Mouse (Mus musculus): Measurements from ENCODE around the gene Acta1.

Gene Acta1

GRCm38 (mm10) chr8:123882412-123882811, 12.1 kb downstream of the Acta1 start:
- no peak for DNase-seq

- DNase-seq = no peak
Observed at GRCm38 (mm10) chr8:123880821-123881350, 13.7 kb downstream of the Acta1 start.

- no peak for DNase-seq
Observed at GRCm38 (mm10) chr8:123880271-123880670, 14.3 kb downstream of the Acta1 start.

- no peak for DNase-seq
Observed at GRCm38 (mm10) chr8:123877865-123878264, 16.7 kb downstream of the Acta1 start.

- DNase-seq = no peak
Observed at GRCm38 (mm10) chr8:123874324-123874723, 20.2 kb downstream of the Acta1 start.

GRCm38 (mm10) chr8:123873364-123873763, 21.2 kb downstream of the Acta1 start:
- no peak for DNase-seq

- no peak for DNase-seq
Observed at GRCm38 (mm10) chr8:123872048-123872447, 22.5 kb downstream of the Acta1 start.

- no peak for DNase-seq
Observed at GRCm38 (mm10) chr8:123866971-123867370, 27.6 kb downstream of the Acta1 start.

- no peak for DNase-seq
Observed at GRCm38 (mm10) chr8:123865786-123866185, 28.8 kb downstream of the Acta1 start.

GRCm38 (mm10) chr8:123860386-123860785, 34.2 kb downstream of the Acta1 start:
- no peak for DNase-seq

GRCm38 (mm10) chr8:123859648-123860259, 34.8 kb downstream of the Acta1 start, which contains the start of gene Ccsap:
TSS of gene Ccsap (minus strand) at chr8:123860209.
- peak; percentile 47 for DNase-seq

GRCm38 (mm10) chr8:123858941-123859647, 35.5 kb downstream of the Acta1 start:
- peak; percentile 93 for DNase-seq

- peak; percentile 31 for DNase-seq
Observed at GRCm38 (mm10) chr8:123858574-123858940, 36.0 kb downstream of the Acta1 start.

GRCm38 (mm10) chr8:123857361-123857760, 37.2 kb downstream of the Acta1 start:
- no peak for DNase-seq

- DNase-seq = no peak
Observed at GRCm38 (mm10) chr8:123854733-123855475, 39.6 kb downstream of the Acta1 start.

GRCm38 (mm10) chr8:123854252-123854651, 40.3 kb downstream of the Acta1 start:
- DNase-seq = no peak

GRCm38 (mm10) chr8:123851590-123851989, 43.0 kb downstream of the Acta1 start:
- DNase-seq = no peak

- no peak for DNase-seq
Observed at GRCm38 (mm10) chr8:123849352-123849751, 45.2 kb downstream of the Acta1 start.

GRCm38 (mm10) chr8:123847546-123847945, 47.0 kb downstream of the Acta1 start:
- no peak for DNase-seq

GRCm38 (mm10) chr8:123846509-123846908, 48.0 kb downstream of the Acta1 start:
- no peak for DNase-seq

- no peak for DNase-seq
Observed at GRCm38 (mm10) chr8:123845991-123846390, 48.6 kb downstream of the Acta1 start.

- no peak for DNase-seq
Observed at GRCm38 (mm10) chr8:123845114-123845513, 49.4 kb downstream of the Acta1 start.

- no peak for DNase-seq
Observed at GRCm38 (mm10) chr8:123844341-123844740, 50.2 kb downstream of the Acta1 start.

GRCm38 (mm10) chr8:123842086-123842485, 52.5 kb downstream of the Acta1 start:
- no peak for DNase-seq
